Mouse (Mus musculus): Measurements from ENCODE around the gene Stat2.

DNA sequence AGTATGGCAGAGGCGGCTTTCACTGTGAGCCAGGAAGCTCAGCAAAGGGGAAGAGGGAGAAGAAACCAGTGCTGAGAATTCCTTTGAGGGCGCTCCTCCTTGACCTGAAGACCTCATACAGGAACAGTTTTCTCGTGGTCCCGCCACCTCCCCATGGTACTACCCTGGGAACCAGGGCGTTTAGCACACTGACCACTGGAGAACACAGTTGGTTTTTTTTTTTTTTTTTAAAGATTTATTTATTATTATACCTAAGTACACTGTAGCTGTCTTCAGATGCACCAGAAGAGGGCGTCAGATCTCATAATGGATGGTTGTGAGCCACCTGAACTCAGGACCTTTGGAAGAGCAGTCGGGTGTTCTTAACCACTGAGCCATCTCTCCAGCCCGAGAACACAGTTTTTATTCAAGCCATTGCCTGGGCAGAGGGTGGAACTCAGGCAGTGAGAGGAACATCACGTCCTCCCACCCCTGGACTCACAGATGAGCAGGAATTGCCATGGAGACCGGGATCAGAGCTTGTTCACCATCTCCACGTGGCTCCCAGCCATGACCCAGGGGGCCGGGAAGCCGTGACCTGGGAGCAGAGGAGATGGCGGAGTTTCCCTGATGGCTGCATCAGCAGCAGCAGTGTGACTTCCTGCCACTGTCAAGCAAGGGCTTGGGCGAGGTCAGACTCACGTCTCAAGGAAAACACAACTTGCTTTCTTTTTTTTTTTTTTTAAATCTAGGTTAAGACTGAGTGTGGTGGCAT, 48.6 kb upstream of the Stat2 start:
- TF ChIP-seq CTCF (IDR thresholded peaks at IDR 0.05; ENCODE audit: low read depth, low read length) (no peak), POLR2AphosphoS5 (IDR thresholded peaks at IDR 0.05; ENCODE audit: insufficient replicate concordance, low read depth, low read length) (no peak)
